Mouse (Mus musculus) midbrain, postnatal 0 days (tissue): ENCODE measurements around the gene Rassf8. TPM values are rescaled to one million over a fixed set of nuclear protein-coding genes. Genes with fewer than 3 reads are reported as not detected.
A peak's percentile ranks its signal among the peaks of the same experiment; 100 is the strongest.

Experiments
- ATAC-seq: fragments of 200-750 bp; cut with Nextera tagmentation; 2 replicates; pipeline ENCODE4 v1.8.0; 2017; ENCODE audit warnings: moderate number of reproducible peaks, mild to moderate bottlenecking, moderate TSS enrichment, moderate library complexity; ENCODE audit not compliant: low FRiP score
- DNase-seq: peaks from one replicate; pipeline ENCODE4 v3.0.0-alpha.2; 2015; ENCODE audit warnings: low spot score
- H3K27ac ChIP-seq: fragments of 300-500 bp; sonication (generic); 2 replicates; pipeline ENCODE4 v1.5.1; 2014; ENCODE audit warnings: low read depth, mild to moderate bottlenecking, low read length, mixed read lengths
- H3K27me3 ChIP-seq: fragments of 300-500 bp; sonication (generic); 2 replicates; pipeline ENCODE4 v1.6.1; 2014; ENCODE audit warnings: low read length, control low read depth, mixed read lengths; ENCODE audit not compliant: insufficient read depth
- H3K36me3 ChIP-seq: fragments of 300-500 bp; sonication (generic); 2 replicates; pipeline ENCODE4 v1.6.1; 2014; ENCODE audit warnings: low read length, control low read depth, mixed read lengths; ENCODE audit not compliant: insufficient read depth
- H3K4me1 ChIP-seq: fragments of 300-500 bp; sonication (generic); 2 replicates; pipeline ENCODE4 v1.6.1; 2014; ENCODE audit warnings: mild to moderate bottlenecking, control low read depth, antibody characterized with exemption, low read length, mixed read lengths; ENCODE audit not compliant: insufficient read depth
- H3K4me2 ChIP-seq: fragments of 300-500 bp; sonication (generic); 2 replicates; pipeline ENCODE4 v1.6.1; 2014; ENCODE audit warnings: low read depth, mild to moderate bottlenecking, low read length, mixed read lengths; ENCODE audit not compliant: poor library complexity, severe bottlenecking
- H3K4me3 ChIP-seq: fragments of 300-500 bp; sonication (generic); 2 replicates; pipeline ENCODE4 v1.5.1; 2014; ENCODE audit warnings: low read depth, mild to moderate bottlenecking, low read length, moderate library complexity
- H3K9ac ChIP-seq: fragments of 300-500 bp; sonication (generic); replicated peaks from 2 replicates; pipeline ENCODE4 v1.6.1; 2014; ENCODE audit warnings: mild to moderate bottlenecking, low read length, moderate library complexity, mixed read lengths; ENCODE audit not compliant: poor library complexity, severe bottlenecking
- H3K9me3 ChIP-seq: fragments of 300-500 bp; sonication (generic); 2 replicates; pipeline ENCODE4 v1.6.1; 2016; ENCODE audit warnings: low read length, control low read depth
- CTCF ChIP-seq: IDR thresholded peaks from 2 replicates; pipeline ENCODE4 v1.5.1; 2016; ENCODE audit warnings: antibody characterized with exemption, mild to moderate bottlenecking
- WGBS: fragments of 180-500 bp; shearing (Covaris S2); extraction: QIAGEN DNeasy Blood & Tissue Kit; methylation state at CpG from one replicate; pipeline ENCODE4 v1.1.7; 2014; 5-methylcytosine and 5-hydroxymethylcytosine counted together
- polyA plus RNA-seq: library from polyadenylated mRNA; unstranded; fragments of >200 nt; fragmentation: Nextera tagmentation; extraction: Ambion mirVana; gene quantifications from 2 replicates; pipeline ENCODE4 v1.2.1, GENCODE M21; 2015
- total RNA-seq: library from RNA; depleted of rRNA; stranded (reverse); fragments of >200 nt; gene quantifications from 2 replicates; pipeline ENCODE4 v1.2.3, GENCODE M21; 2014

Gene Rassf8
- total and polyA plus RNA-seq, 2 experiments from 2014 or later, result 5.6 to 16.3 TPM

- Histone ChIP-seq H3K4me1 (no peaks in the 10 kb centered on the region), H3K27me3 (no peaks in the 10 kb centered on the region), H3K9ac (no peak overlapping the region), H3K36me3 (no peaks in the 10 kb centered on the region), H3K4me2 (no peak overlapping the region), H3K4me3 (no peak overlapping the region), H3K27ac (no peak overlapping the region), H3K9me3 (no peaks in the 10 kb centered on the region)
- WGBS, result 80% methylated on average over 3 of the region's 3 CpGs
- ATAC-seq, result no peak
- no peak for TF ChIP-seq CTCF
- no peak for DNase-seq
These were observed 6.5 kb upstream of the Rassf8 start for GRCm38 (mm10) chr6:145740011-145740410.

GRCm38 (mm10) chr6:145745291-145745690, 1.3 kb upstream of the Rassf8 start:
- H3K27me3 ChIP-seq, result no peaks in the 10 kb centered on the region
- ATAC-seq (no peak), DNase-seq (no peak)
- no peak overlapping the region for H3K9ac ChIP-seq
- H3K4me3 ChIP-seq, result peak overlapping the region; percentile 73; the same call in 1 of the 2 replicates
- no peak for TF ChIP-seq CTCF
- no peak overlapping the region for H3K27ac ChIP-seq
- H3K4me1 ChIP-seq, result no peaks in the 10 kb centered on the region
- peak overlapping the region; percentile 74; the same call in 1 of the 2 replicates for H3K4me2 ChIP-seq
- no peaks in the 10 kb centered on the region for H3K36me3 ChIP-seq
- 45% methylated on average over 3 of the region's 3 CpGs for WGBS
- no peaks in the 10 kb centered on the region for H3K9me3 ChIP-seq

- Histone ChIP-seq H3K27me3 (no peaks in the 10 kb centered on the region), H3K4me2 (peak overlapping the region; percentile 74), H3K27ac (peak overlapping the region; percentile 80), H3K36me3 (no peaks in the 10 kb centered on the region), H3K9ac (peak overlapping the region; percentile 70), H3K4me3 (peak overlapping the region; percentile 73), H3K9me3 (no peaks in the 10 kb centered on the region), H3K4me1 (no peaks in the 10 kb centered on the region)
- ATAC-seq, result 0 out of 2 replicates have a peak, but pooled peaks have one; percentile 8
- under 1% methylated on average over 51 of the region's 55 CpGs for WGBS
- no peak for TF ChIP-seq CTCF
- peak; percentile 42 for DNase-seq
These were observed 548 bp downstream of the Rassf8 start for GRCm38 (mm10) chr6:145746921-145747670.

- no peaks in the 10 kb centered on the region for H3K9me3 ChIP-seq
- ATAC-seq (no peak), DNase-seq (no peak)
- H3K9ac ChIP-seq, result peak overlapping the region; percentile 70; the same call in 1 of the 2 replicates
- WGBS, result 11% methylated on average over 16 of the region's 16 CpGs
- H3K36me3 ChIP-seq, result no peaks in the 10 kb centered on the region
- peak; percentile 37; the same call in 1 of the 2 replicates for TF ChIP-seq CTCF
- peaks cover under 1% of the 10 kb centered on the region; the same call in 1 of the 2 replicates for H3K4me1 ChIP-seq
- peak overlapping the region; percentile 73 for H3K4me3 ChIP-seq
- H3K4me2 ChIP-seq, result peak overlapping the region; percentile 74
- H3K27me3 ChIP-seq, result no peaks in the 10 kb centered on the region
- no peak overlapping the region for H3K27ac ChIP-seq
These were observed 1.4 kb downstream of the Rassf8 start for GRCm38 (mm10) chr6:145747671-145748640.

GRCm38 (mm10) chr6:145750394-145750793, 3.8 kb downstream of the Rassf8 start:
- Histone ChIP-seq H3K4me2 (no peak overlapping the region), H3K9ac (no peak overlapping the region), H3K4me3 (no peak overlapping the region), H3K4me1 (peaks cover 2% of the 10 kb centered on the region; the same call in 1 of the 2 replicates), H3K9me3 (no peaks in the 10 kb centered on the region), H3K36me3 (no peaks in the 10 kb centered on the region), H3K27ac (no peak overlapping the region), H3K27me3 (no peaks in the 10 kb centered on the region)
- no peak for TF ChIP-seq CTCF
- WGBS, result 91% methylated on average over 3 of the region's 3 CpGs
- ATAC-seq (no peak), DNase-seq (peak; percentile 57)
